Mouse (Mus musculus) olfactory bulb, adult 2 months (tissue): Measurements from ENCODE around the gene Med12l.

Experiments used
- CTCF ChIP-seq: fragments of 200-500 bp; IDR thresholded peaks from 2 replicates; pipeline ENCODE4 v1.5.1; 2012; ENCODE audit warnings: low read depth, mild to moderate bottlenecking, low read length, moderate library complexity; ENCODE audit not compliant: insufficient read depth
- POLR2A ChIP-seq: fragments of 200-500 bp; IDR thresholded peaks from 2 replicates; pipeline ENCODE4 v1.6.1; 2012; ENCODE audit warnings: mild to moderate bottlenecking, low read depth, low read length, moderate library complexity; ENCODE audit not compliant: insufficient read depth

DNA sequence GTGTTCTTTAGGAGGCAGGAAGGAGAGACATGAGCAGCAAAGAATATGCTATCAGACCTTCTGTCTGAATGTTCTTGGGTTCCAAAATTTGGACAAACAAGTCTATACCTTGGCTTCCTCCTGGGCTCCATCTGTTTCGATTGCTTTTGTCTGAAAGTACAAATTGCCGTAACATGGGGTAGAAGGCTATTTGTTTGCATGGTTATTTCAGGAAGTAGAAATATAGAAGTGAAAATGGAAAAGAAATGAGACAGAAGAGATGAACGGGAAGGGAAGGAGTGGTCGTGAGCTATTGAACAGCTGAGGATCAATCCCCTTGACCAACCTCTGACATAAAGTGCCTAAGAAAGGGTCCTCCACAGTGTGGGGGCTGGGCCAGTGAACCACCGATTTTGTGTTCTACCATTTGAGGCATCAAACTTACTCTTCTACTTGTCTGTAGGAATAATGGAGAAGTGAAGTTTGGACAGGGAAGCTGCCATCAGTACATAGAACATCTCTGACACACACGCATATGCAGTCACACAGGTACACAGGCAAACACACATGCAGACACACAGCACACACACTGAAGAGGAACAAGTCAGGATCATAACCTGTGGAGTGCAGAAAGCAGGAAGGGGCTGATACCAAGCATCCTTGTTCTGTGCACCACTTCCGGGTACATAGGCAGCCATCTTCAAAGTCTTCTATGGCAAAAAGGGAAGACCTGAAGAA, 27.6 kb upstream of the Med12l start:
- no peak for TF ChIP-seq CTCF
- TF ChIP-seq POLR2A: no peak
